Mouse (Mus musculus) splenic B cell, adult 2 months (primary cell): ENCODE measurements at regions not wholly inside any gene's neighbourhood (a gene's known extent, or its start where the extent isn't known, plus 50 kb on each side); places are given as distances from the start of the nearest gene placed in this dataset.
"Not testable (repeated sequence)": the region's sequence is repeated elsewhere in the genome, so short reads cannot be mapped to it uniquely, and the experiment has no call there.

Source experiments
- DNase-seq: peaks from one replicate; pipeline ENCODE4 v3.0.0-alpha.2; 2011; ENCODE audit warnings: low read depth, low spot score
- H3K27me3 ChIP-seq: 2 replicates; pipeline ENCODE4 v1.6.1; 2012; ENCODE audit warnings: mild to moderate bottlenecking, low read length, moderate library complexity, mixed read lengths; ENCODE audit not compliant: control insufficient read depth, poor library complexity, insufficient read depth, severe bottlenecking
- H3K36me3 ChIP-seq: 2 replicates; pipeline ENCODE4 v1.6.1; 2012; ENCODE audit warnings: mild to moderate bottlenecking, low read length, moderate library complexity, mixed read lengths; ENCODE audit not compliant: control insufficient read depth, poor library complexity, insufficient read depth, severe bottlenecking

DNA sequence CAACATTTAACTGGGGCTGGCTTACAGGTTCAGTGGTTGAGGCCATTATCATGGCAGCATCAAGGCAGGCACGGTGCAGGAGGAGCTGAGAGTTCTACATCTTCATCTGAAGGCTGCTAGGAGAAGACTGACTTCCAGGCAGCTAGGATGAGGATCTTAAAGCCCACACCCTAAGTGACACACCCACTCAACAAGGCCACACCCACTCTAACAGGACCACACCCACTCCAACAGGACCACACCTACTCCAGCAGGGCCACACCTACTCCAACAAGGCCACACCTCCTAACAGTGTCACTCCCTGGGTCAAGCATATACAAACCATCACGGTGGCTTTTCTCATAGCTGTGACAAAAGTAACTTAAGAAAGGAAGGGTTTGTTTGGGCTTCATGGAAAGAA is 68.0 kb upstream of the Med13l start:
- DNase-seq, H3K36me3 ChIP-seq, H3K27me3 ChIP-seq: not testable (repeated sequence)

DNA sequence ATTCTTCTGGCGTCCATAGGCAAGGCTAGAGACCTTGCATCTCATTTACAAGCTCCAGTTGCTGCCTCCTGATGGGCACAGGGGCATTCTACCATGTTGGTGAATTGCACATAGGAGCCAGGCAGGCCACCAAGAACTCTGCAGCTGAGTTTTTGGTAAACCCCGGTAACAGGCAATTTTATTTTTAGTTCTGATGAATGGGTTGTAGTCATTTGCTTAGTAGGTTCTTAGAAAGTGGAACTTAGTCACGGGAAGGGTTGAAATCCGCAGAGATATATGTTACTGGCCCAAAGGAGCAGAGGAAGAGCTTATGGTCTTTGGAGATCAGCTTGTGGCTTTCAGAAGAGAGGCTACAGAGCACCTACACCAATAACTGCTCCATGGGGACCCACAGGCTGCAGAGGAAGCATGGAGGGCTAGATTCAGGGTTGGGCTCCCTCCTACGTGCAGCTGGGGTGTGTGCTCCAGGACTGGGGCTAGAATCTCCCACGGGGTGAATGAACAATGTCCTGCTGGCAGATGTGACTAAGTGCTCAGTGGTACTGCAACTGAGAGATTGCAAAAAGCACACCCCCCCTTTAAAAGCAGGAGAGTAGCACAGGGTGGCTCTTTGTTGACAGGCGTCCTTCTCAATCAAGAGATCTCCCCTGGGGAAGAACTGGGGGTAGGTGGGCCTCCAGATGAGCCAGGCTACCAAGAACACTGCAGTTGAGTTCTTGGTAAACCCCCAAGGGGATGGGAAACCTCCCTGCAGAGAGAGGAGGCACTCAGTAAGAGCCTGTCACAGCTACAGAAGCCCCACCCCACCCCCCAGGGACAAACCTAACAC is 65.6 kb upstream of the Med13l start:
- Histone ChIP-seq H3K27me3 (no peaks in the 10 kb centered on the region), H3K36me3 (no peaks in the 10 kb centered on the region)
- DNase-seq = peak; percentile 39

DNA sequence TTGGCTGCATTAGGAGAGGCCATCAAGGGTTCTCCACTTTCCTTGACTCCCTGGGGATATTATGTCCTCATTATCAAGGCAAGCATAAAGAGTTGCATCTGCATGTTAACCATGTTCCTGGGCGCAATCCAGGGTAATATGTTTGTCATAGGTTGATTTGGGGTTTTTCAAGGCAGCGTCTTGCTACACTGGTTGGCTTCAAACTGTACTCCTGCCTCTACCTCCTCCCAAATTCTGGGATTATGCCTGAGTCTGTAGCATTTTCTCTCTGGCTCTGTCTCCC is 65.1 kb upstream of the Med13l start:
- DNase-seq = no peak
- Histone ChIP-seq H3K27me3 (no peaks in the 10 kb centered on the region), H3K36me3 (no peaks in the 10 kb centered on the region)

DNA sequence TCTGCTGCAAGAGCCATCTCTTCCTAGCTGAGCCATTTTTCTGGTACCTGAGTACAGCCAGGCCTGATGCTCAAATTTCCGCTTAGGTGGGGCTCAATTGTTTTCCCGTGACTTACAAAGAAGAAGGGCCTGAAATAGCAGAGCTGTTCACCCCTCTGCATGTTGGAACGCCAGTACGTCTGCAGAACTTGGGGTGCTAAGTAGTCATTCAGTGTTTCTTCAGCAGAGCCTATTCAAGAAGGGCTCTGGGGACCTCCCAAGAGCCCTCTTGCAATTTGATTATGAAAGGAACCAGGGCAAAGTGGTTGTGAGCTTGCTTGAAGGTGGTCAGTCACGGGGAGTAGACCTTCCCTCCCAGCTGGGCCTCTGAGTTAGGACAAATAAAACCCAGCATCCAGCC is 58.9 kb upstream of the Med13l start:
- no peaks in the 10 kb centered on the region for H3K27me3 ChIP-seq
- H3K36me3 ChIP-seq = no peaks in the 10 kb centered on the region
- no peak for DNase-seq

DNA sequence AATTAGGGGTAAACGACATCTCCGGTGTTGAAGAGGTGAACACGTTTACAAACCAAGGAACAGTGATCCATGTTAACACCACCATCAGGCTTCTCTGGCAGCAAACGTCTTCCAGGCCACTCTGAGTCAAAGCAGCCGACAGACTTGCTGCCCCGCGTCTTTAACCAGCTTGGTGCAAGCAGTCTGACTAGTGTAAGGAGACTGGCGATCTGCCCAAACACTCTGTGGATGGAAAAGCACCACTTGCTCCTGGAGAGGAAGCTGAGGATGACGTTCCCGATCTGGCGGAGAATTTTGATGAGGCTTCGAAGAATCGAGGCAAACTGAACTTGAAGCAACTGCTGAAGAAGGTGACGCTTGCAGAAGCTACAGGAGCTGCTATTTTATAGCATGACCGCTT is 57.5 kb upstream of the Med13l start:
- DNase-seq = no peak
- Histone ChIP-seq H3K27me3 (no peaks in the 10 kb centered on the region), H3K36me3 (no peaks in the 10 kb centered on the region)

DNA sequence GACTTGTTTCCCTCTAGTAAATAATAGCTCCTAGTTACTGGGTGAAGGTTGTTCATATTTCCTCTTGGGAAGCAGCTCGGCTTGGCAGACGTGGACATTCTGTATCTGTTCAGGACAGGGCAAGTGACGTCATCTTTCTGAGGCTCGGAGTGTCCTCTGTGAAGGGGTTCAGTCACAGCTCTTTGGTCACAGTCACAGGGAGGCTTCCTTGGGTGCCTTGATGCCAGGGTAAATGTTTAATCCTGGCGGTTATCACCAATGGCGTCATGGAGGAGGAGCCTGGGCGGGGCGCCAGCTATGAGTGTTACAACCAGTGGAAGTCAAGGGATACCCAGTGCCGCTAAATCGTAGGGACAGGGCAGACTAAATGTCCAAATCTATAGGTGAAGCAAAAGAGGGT is 56.3 kb upstream of the Med13l start:
- Histone ChIP-seq H3K27me3 (no peaks in the 10 kb centered on the region), H3K36me3 (no peaks in the 10 kb centered on the region)
- DNase-seq = no peak

DNA sequence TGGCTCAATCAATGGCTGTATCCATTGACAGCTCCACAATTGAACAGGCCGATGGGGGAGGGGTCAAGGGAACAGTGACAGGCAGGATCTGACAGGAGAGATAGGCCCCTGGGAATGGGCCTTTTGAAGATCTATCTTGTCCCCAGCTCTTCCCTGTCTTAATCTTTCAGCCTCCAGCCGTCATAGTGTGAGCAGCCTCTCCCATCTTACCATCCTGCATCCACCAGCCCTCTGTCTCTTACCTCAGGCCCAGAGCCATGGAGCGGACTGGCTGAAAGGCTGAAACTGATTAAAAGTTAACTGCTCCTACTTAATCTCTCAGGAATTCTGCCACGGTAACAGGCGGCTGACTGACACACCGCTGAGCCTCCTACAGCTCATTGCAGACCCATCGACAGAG is 55.6 kb upstream of the Med13l start:
- no peak for DNase-seq
- H3K36me3 ChIP-seq = no peaks in the 10 kb centered on the region

DNA sequence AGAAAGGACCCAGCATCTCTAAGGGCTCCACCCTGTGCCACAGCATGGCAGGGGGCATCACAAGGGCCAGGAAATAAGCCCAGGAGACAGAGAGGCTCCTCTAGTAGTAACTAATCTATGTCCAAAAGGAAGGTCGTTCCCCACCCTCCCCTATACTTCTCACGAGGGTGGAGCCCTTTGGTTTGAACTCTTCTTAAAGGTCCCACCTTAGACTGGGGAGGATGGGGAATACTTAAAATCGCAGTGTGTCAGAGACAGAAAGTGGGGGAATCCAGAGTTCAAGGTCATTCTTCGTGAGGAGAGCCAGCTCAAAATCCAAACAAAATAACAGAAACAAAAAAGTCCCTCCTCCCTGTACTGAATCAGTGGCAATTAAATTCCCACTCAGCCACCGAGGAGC is 50.6 kb upstream of the Med13l start:
- DNase-seq = no peak
- peaks cover 2% of the 10 kb centered on the region; the same call in 1 of the 2 replicates for H3K27me3 ChIP-seq

More for the DNA sequence above, 55.6 kb upstream of the Med13l start:
- H3K27me3 ChIP-seq = no peaks in the 10 kb centered on the region

More for the DNA sequence above, 50.6 kb upstream of the Med13l start:
- no peaks in the 10 kb centered on the region for H3K36me3 ChIP-seq
